Mouse (Mus musculus) ZHBTc4 (cell line): ENCODE results near the gene Dusp5.
A peak's percentile ranks its signal among the peaks of the same experiment; 100 is the strongest.
"Not testable (repeated sequence)": the region's sequence is repeated elsewhere in the genome, so short reads cannot be mapped to it uniquely, and the experiment has no call there.

Source experiments
- DNase-seq: peaks from one replicate; pipeline ENCODE4 v3.0.0-alpha.2; 2011; ENCODE audit warnings: low read depth, low spot score

The Dusp5 gene

DNA sequence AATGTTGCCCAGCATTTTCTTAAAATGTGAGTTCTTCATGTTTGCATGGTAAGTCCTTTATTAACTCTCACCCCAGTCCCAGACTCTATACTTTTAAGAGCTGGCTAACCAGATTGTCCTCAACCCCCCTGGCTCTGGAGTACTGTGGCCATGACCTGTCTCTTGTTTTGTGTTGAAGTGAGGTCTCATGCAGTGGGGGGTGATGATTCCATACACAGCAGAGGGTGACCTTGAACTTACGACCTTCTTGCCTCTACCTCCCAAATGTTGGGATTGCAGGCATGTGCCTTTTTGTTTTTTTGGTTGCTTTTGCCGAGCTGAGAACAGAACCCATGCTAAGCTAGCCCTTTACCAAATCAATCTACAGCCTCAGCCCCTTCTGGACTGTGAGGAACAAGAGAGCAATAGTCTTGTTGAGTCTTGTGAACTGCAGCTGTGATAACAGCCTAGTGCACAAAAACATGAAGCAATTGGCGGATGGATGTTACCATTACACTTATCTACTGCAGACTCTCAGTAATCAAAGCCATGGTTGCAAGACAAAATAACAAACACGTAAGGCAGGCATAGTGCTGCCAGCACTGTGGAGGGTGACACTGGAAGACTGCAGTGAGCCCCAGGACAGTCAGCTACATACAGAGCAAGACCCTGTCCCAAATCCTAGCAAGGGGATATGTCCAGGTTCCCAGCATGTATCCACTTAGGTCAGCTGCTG, 46.5 kb downstream of the Dusp5 start:
- no peak for DNase-seq

DNA sequence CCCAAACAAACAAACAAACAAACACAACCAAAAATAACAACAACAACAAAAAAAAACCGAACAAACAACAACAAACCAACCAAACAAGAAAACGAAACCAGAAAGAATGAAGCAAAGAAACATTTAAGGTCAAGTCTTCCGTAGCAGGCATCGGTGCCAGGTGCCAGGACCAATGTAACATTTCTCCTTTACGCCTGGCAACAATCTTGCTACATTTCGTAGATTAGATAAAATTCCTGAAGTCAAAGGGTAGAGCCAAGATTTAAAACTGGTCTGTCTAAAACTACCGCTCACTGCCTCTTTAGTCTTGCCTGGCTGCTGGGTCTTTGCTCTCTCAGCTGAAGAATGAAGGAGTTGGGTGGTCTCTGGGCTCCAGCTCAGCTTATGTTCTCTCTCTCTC, 47.2 kb downstream of the Dusp5 start:
- DNase-seq, result no peak

DNA sequence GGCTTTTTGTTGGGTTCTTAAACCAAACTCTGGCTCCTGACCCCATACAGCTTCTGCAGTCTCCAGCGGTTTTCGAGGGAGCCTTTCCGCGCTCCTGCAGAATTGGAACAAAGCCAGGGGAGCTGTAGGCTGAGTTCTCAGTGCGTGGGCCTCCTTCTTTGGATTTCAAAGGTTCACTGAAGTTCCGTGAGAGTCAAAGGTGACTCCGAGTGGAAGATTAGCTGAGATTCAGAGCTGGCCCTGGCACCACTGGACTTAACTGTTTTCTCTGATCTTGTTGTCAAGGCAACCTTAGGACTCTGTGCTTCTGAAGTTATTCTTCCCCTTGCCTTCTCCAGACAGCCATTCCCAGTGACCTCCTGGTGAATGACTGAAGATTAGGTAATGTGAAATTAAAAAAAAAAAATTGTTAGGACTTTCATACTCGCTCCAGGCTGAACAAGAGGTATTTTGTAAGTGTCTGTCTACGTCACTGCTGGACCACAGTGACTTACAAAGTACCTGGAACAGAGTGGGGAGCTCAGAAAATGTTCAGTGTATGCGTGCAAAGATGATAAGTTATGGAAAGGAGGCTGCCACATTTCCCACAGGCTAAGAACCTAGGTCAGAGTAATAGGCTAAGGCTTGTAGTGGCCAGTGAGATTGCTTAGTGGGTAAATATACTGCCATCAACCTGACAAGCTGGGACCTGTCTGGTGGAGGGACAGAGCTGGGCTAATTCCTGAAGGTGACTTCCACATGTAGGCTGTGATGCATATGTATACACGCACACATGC, 48.3 kb downstream of the Dusp5 start:
- no peak for DNase-seq

DNA sequence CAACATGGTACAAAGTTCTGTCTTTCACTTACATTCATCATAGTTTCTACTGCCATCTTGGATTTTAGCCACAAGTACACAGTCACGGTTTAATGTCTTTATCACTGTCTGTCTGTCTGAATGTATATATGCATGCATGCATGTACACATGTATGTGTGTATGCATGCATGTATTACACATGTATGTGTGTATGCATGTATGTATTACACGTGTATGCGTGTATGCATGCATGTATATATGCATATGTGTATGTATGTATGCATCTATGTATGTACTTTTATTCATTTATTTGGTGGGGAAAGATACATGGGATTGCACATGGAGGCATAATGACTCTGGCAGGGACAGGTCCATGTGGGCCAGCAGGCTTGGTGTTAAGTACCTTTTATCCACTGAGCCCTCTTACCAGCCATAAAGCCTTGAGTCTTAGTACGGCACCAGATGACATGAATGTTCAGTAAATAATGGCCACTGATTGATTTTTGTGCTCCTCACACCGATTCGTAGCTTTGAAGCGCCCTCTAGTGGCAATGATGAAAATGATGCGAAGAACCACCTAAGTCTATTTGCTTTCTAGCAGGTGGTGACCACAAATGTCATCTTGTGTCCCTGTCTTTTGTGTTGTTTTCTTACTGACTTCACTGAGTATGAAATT, 49.8 kb downstream of the Dusp5 start:
- peak; percentile 79 for DNase-seq

DNA sequence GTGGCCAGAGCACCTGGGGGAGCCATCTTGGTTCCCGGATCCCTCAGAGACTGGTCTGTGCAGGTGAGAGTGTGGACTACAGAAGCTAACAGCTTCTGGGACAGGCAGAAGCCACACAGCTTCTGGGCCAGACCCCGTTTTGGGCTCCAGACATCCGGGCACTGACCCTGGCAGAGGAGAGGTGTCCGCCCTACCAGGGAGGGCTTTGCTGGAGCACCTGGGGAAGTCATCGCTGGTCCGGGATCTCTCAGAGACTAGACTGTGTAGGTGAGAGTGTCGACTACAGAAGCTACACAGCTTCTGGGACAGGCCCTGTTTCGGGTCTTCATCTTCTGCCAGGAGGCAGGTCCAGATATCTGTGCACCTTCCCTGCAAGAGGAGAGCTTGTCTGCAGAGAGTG, 51.4 kb downstream of the Dusp5 start:
- not testable (repeated sequence) for DNase-seq

DNA sequence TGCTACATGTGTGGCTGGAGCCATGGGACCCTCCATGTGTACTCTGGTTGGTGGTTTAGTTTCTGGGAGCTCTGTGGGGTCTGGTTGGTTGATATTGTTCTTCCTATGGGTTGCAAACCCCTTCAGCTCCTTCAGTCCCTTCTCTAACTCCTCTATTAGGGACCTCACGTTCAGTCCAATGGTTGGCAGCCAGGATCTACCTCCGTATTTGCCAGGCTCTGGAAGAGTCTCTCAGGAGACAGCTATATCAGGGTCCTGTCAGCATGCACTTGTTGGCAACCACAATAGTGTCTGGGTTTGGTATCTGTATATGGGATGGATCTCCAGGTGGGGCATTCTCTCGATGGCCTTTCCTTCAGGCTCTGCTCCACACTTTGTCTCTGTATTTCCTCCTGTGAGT, 58.8 kb downstream of the Dusp5 start:
- DNase-seq, result not testable (repeated sequence)

DNA sequence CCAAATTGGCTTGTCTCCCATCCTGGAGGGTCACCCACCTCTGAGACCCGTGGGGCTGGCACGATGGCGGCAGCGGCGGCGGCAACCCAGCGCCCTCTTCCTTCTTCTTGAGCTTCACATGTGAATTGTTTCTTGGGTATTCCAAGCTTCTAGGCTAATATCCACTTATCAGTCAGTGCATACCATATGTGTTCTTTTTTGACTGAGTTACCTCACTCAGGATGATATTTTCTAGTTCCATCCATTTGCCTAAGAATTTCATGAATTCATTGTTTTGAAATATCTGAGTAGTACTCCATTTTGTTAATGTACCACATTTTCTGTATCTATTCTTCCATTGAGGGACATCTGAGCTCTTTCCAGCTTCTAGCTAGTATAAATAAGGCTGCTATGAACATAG, 60.1 kb downstream of the Dusp5 start, which contains the start of gene Nutf2-ps1:
Nutf2-ps1 (minus strand) TSS at position 101 of the 400 bp plus-strand sequence.
- not testable (repeated sequence) for DNase-seq
